Mouse (Mus musculus): ENCODE results near the gene Dag1. TPM values are rescaled to one million over a fixed set of nuclear protein-coding genes. Genes with fewer than 3 reads are reported as not detected.

The Dag1 gene
- total RNA-seq, 1 experiment from 2014 or later, result 9.8 TPM

- ATAC-seq (replicated peaks in 1 of 2; ENCODE audit: insufficient read depth in 1 of 2, low FRiP score in 2 of 2, low TSS enrichment in 1 of 2, low read depth in 1 of 2, poor library complexity in 2 of 2, severe bottlenecking in 2 of 2), result no peak
These were observed 18.8 kb downstream of the Dag1 start for GRCm38 (mm10) chr9:108244984-108245383.

- ATAC-seq (replicated peaks in 1 of 2; ENCODE audit: insufficient read depth in 1 of 2, low FRiP score in 2 of 2, low TSS enrichment in 1 of 2, low read depth in 1 of 2, poor library complexity in 2 of 2, severe bottlenecking in 2 of 2), result no peak
These were observed 19.2 kb downstream of the Dag1 start for GRCm38 (mm10) chr9:108244540-108244939.

GRCm38 (mm10) chr9:108239951-108240350 is 23.8 kb downstream of the Dag1 start:
- no peak for ATAC-seq (replicated peaks in 1 of 2; ENCODE audit: insufficient read depth in 1 of 2, low FRiP score in 2 of 2, low TSS enrichment in 1 of 2, low read depth in 1 of 2, poor library complexity in 2 of 2, severe bottlenecking in 2 of 2)

- no peak for ATAC-seq (replicated peaks in 1 of 2; ENCODE audit: insufficient read depth in 1 of 2, low FRiP score in 2 of 2, low TSS enrichment in 1 of 2, low read depth in 1 of 2, poor library complexity in 2 of 2, severe bottlenecking in 2 of 2)
These were observed 24.9 kb downstream of the Dag1 start for GRCm38 (mm10) chr9:108238831-108239230.

GRCm38 (mm10) chr9:108238402-108238801 is 25.4 kb downstream of the Dag1 start:
- no peak for ATAC-seq (replicated peaks in 1 of 2; ENCODE audit: insufficient read depth in 1 of 2, low FRiP score in 2 of 2, low TSS enrichment in 1 of 2, low read depth in 1 of 2, poor library complexity in 2 of 2, severe bottlenecking in 2 of 2)

GRCm38 (mm10) chr9:108234682-108235081 is 29.1 kb downstream of the Dag1 start:
- no peak for ATAC-seq (replicated peaks in 1 of 2; ENCODE audit: insufficient read depth in 1 of 2, low FRiP score in 2 of 2, low TSS enrichment in 1 of 2, low read depth in 1 of 2, poor library complexity in 2 of 2, severe bottlenecking in 2 of 2)

- ATAC-seq (replicated peaks in 1 of 2; ENCODE audit: insufficient read depth in 1 of 2, low FRiP score in 2 of 2, low TSS enrichment in 1 of 2, low read depth in 1 of 2, poor library complexity in 2 of 2, severe bottlenecking in 2 of 2), result no peak
These were observed 30.9 kb downstream of the Dag1 start for GRCm38 (mm10) chr9:108232908-108233307.

- no peak for ATAC-seq (replicated peaks in 1 of 2; ENCODE audit: insufficient read depth in 1 of 2, low FRiP score in 2 of 2, low TSS enrichment in 1 of 2, low read depth in 1 of 2, poor library complexity in 2 of 2, severe bottlenecking in 2 of 2)
These were observed 35.7 kb downstream of the Dag1 start for GRCm38 (mm10) chr9:108227911-108228649.

GRCm38 (mm10) chr9:108225166-108225565 is 38.6 kb downstream of the Dag1 start:
- no peak for ATAC-seq (replicated peaks in 1 of 2; ENCODE audit: insufficient read depth in 1 of 2, low FRiP score in 2 of 2, low TSS enrichment in 1 of 2, low read depth in 1 of 2, poor library complexity in 2 of 2, severe bottlenecking in 2 of 2)

- no peak for ATAC-seq (replicated peaks in 1 of 2; ENCODE audit: insufficient read depth in 1 of 2, low FRiP score in 2 of 2, low TSS enrichment in 1 of 2, low read depth in 1 of 2, poor library complexity in 2 of 2, severe bottlenecking in 2 of 2)
These were observed 40.1 kb downstream of the Dag1 start for GRCm38 (mm10) chr9:108223633-108224032.

GRCm38 (mm10) chr9:108221566-108221965 is 42.2 kb downstream of the Dag1 start:
- no peak for ATAC-seq (replicated peaks in 1 of 2; ENCODE audit: insufficient read depth in 1 of 2, low FRiP score in 2 of 2, low TSS enrichment in 1 of 2, low read depth in 1 of 2, poor library complexity in 2 of 2, severe bottlenecking in 2 of 2)

- no peak for ATAC-seq (replicated peaks in 1 of 2; ENCODE audit: insufficient read depth in 1 of 2, low FRiP score in 2 of 2, low TSS enrichment in 1 of 2, low read depth in 1 of 2, poor library complexity in 2 of 2, severe bottlenecking in 2 of 2)
These were observed 43.4 kb downstream of the Dag1 start for GRCm38 (mm10) chr9:108220380-108220774.

GRCm38 (mm10) chr9:108219766-108220379 is 43.9 kb downstream of the Dag1 start:
- ATAC-seq (replicated peaks in 1 of 2; ENCODE audit: insufficient read depth in 1 of 2, low FRiP score in 2 of 2, low TSS enrichment in 1 of 2, low read depth in 1 of 2, poor library complexity in 2 of 2, severe bottlenecking in 2 of 2), result no peak

- ATAC-seq (replicated peaks in 1 of 2; ENCODE audit: insufficient read depth in 1 of 2, low FRiP score in 2 of 2, low TSS enrichment in 1 of 2, low read depth in 1 of 2, poor library complexity in 2 of 2, severe bottlenecking in 2 of 2), result no peak
These were observed 45.7 kb downstream of the Dag1 start for GRCm38 (mm10) chr9:108217936-108218543.

- ATAC-seq (replicated peaks in 1 of 2; ENCODE audit: insufficient read depth in 1 of 2, low FRiP score in 2 of 2, low TSS enrichment in 1 of 2, low read depth in 1 of 2, poor library complexity in 2 of 2, severe bottlenecking in 2 of 2), result no peak
These were observed 46.4 kb downstream of the Dag1 start for GRCm38 (mm10) chr9:108217406-108217805.

- no peak for ATAC-seq (replicated peaks in 1 of 2; ENCODE audit: insufficient read depth in 1 of 2, low FRiP score in 2 of 2, low TSS enrichment in 1 of 2, low read depth in 1 of 2, poor library complexity in 2 of 2, severe bottlenecking in 2 of 2)
These were observed 50.7 kb downstream of the Dag1 start for GRCm38 (mm10) chr9:108213105-108213504.

- ATAC-seq (replicated peaks in 1 of 2; ENCODE audit: insufficient read depth in 1 of 2, low FRiP score in 2 of 2, low TSS enrichment in 1 of 2, low read depth in 1 of 2, poor library complexity in 2 of 2, severe bottlenecking in 2 of 2), result no peak
These were observed 51.3 kb downstream of the Dag1 start for GRCm38 (mm10) chr9:108212426-108212825.

GRCm38 (mm10) chr9:108205571-108205901 is 58.2 kb downstream of the Dag1 start:
- ATAC-seq (replicated peaks in 1 of 2; ENCODE audit: insufficient read depth in 1 of 2, low FRiP score in 2 of 2, low TSS enrichment in 1 of 2, low read depth in 1 of 2, poor library complexity in 2 of 2, severe bottlenecking in 2 of 2), result no peak

All from hematopoietic stem cell, adult 5-6 weeks (primary cell).